Mouse (Mus musculus) gastrocnemius, adult 2 months (tissue): ENCODE measurements around the gene Cadps. TPM values are rescaled to one million over a fixed set of nuclear protein-coding genes. Genes with fewer than 3 reads are reported as not detected.

Experiments used
- DNase-seq: peaks from one replicate; pipeline ENCODE4 v3.0.0; 2022
- H3K27ac ChIP-seq: fragments of 200-600 bp; 2 replicates; pipeline ENCODE4 v1.8.1; 2022; ENCODE audit warnings: mild to moderate bottlenecking
- H3K4me3 ChIP-seq: fragments of 200-600 bp; 2 replicates; pipeline ENCODE4 v1.8.1; 2022; ENCODE audit warnings: mild to moderate bottlenecking, moderate library complexity
- CTCF ChIP-seq: fragments of 200-600 bp; IDR thresholded peaks from 2 replicates; pipeline ENCODE4 v1.8.1; 2022; ENCODE audit warnings: antibody characterized with exemption, mild to moderate bottlenecking, moderate library complexity
- intact Hi-C: fragments of 180-260 bp; cut with DNase I; formaldehyde crosslinking; loops from one replicate; pipeline ENCODE4 v1.15.1; 2025
- total RNA-seq, 2 experiments: library from RNA; stranded (reverse); gene quantifications; 2 replicates each; pipeline ENCODE4 v1.2.3; 2021

Gene Cadps
- total RNA-seq, 2 experiments from 2014 or later = 0.06 to 0.20 TPM

DNA sequence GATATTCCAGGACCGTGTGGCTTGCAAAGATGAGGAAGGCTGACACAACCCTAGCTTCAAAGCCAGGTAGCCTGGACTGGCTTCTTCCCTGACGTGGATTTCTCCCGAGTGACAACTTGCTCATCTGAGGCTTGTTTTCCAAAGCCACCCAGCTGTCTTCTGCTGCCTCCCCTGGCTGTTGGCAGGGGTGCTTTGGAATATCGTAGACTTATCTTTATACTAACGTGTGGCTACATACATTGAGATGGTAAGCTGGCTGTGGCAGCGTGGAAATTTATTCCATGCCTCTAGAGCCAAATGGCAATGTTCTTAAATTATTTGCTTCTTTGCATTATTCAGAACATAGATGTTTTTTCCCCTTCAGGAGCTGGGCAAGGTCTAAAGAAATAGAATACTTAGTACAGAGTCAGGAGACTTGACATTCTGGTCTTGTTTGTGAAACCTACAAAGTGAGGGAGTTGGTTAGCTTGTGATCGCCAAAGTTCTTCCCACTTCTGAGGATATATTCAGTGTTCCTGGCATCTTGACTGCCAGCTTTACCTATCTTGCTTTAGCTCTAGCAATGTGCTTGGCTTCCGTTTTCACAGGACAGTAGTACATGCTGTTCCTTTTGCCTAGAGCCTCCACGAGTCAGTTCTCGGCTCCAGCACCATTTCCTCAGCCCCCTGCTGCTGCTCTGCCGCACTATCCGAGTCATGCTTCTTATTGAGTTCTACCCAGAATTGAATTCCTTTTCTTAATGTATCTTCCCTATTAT, 318.5 kb downstream of the Cadps start:
- Histone ChIP-seq H3K4me3 (no peak overlapping the region), H3K27ac (no peak overlapping the region)
- DNase-seq = no peak
- intact Hi-C loops = no loop called here
- TF ChIP-seq CTCF = no peak

DNA sequence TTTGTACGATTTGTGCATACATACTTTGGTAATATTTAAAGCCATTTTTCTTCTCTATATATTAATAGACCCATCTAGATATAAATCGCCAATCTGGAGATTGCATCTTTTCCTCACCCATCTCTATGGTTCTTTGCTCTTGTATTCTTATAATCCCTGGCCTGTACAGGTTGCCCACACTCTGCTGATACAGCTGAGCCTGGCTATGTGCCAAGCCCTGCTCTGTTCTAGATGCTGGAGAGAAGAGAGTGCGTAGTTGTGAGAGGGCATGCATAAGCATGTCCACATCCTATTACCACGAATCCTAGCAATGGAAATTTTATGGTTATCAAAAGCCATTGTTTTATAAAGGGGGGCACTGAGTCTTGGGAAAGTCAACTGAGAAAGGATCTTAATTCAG, 360.7 kb downstream of the Cadps start:
- intact Hi-C loops = no loop called here
- DNase-seq = no peak
- Histone ChIP-seq H3K4me3 (no peak overlapping the region), H3K27ac (no peak overlapping the region)
- no peak for TF ChIP-seq CTCF

DNA sequence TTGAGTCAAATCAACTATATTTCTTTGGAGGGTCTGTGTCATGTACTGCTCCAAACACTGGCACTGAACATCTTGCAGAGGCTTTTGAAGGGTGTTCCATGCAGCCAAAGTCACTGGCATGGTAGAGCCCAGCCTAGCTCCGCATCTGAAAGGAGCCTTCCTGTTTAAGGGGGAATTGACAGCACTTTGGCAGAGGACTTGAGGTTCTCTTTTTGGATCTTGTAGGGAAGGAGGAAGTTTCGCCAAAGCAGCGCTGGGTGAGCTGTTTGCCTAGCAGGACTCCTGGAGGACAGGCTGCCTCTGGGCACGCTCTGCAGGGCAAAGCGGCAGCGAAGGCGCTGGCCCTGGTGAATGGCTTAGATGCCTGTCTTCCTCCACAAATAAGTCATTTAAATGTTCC, 363.2 kb downstream of the Cadps start:
- H3K27ac ChIP-seq = no peak overlapping the region
- no peak overlapping the region for H3K4me3 ChIP-seq
- intact Hi-C loops = no loop called here
- no peak for DNase-seq
- no peak for TF ChIP-seq CTCF

DNA sequence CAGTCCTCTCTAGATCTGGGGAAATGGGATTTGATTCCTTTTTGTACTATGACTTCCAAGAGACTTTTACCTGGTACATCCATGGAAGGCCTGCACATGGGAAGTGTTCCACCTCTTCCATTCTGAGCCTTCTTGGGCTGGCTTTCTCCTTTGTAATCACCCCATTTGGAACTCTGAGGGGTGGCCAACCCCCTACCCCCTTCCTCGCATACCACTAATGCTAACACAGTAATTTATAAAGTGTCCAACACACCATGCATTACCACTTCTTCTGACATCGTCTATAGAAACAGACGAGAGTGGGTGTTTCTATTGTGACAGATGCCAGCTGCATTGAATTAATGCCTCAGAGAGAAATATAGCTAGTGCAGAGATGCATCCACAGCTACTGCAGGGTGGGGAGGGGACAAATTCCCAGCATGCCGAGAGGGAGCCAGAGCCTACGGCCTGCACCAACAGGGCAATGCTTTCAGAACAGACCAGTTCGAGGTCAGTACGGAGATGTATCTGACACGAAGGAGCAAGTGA, 367.8 kb downstream of the Cadps start:
- H3K4me3 ChIP-seq = no peak overlapping the region
- intact Hi-C loops = no loop called here
- H3K27ac ChIP-seq = no peak overlapping the region
- DNase-seq = no peak
- TF ChIP-seq CTCF = no peak

DNA sequence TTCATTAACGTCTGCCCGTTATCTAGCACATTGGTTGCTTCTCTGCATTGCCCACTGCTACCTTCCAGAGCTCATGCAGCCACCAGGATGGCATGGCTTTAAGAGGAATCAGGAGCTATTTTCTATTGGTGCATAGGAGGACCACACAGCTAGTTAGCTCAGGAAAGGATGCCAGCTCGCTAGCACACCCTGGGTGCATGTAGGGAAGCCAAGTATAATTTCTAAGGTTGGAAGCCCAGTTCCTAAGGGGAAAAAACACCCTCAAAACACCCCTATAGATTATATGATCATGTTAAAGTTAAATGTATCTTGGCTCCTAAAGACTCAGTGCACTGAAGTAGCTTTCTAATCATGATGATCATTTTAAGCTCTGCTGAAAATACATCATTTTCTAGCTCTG, 372.1 kb downstream of the Cadps start:
- TF ChIP-seq CTCF = no peak
- no peak overlapping the region for H3K27ac ChIP-seq
- intact Hi-C loops = no loop called here
- DNase-seq = no peak
- H3K4me3 ChIP-seq = no peak overlapping the region

DNA sequence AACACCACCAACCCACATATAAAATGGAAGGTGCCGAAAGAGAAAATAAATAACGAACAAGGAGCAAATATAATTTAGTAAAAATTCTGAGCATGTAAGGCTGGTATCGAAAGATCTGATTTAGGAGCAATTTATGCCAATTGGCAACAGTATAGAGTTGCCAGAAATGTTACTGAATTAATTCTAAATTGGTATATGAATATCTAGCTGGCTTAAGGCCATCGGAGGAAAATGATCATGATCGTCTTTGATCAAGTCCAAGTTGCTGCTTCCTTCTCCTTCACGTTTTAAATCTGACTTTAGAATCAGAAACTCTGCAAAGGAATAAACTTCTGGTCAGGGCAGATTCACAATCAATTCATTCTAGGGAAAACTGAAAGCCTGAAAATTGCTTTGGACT, 374.0 kb downstream of the Cadps start:
- no peak for TF ChIP-seq CTCF
- intact Hi-C loops = no loop called here
- DNase-seq = no peak
- Histone ChIP-seq H3K27ac (no peak overlapping the region), H3K4me3 (no peak overlapping the region)

DNA sequence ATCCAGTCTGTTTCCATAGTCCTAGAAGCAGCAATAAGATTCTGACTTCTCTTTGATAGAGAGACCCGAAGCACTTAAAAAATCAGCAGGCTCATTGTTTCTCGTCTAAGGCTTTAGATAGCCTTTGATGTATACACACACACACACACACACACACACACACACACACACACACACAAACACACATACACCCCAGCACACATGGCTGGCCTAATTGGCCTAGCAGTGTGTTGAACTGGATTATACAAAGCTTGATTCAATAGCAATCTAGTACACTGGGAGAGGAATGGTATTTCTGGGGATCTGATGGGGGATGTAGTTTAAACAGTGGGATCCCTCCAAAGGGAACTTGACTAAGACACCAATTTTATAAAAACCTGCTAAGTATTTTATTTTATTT, 381.9 kb downstream of the Cadps start:
- no peak for DNase-seq
- TF ChIP-seq CTCF = no peak
- intact Hi-C loops = no loop called here
- H3K4me3 ChIP-seq = no peak overlapping the region
- H3K27ac ChIP-seq = no peak overlapping the region

DNA sequence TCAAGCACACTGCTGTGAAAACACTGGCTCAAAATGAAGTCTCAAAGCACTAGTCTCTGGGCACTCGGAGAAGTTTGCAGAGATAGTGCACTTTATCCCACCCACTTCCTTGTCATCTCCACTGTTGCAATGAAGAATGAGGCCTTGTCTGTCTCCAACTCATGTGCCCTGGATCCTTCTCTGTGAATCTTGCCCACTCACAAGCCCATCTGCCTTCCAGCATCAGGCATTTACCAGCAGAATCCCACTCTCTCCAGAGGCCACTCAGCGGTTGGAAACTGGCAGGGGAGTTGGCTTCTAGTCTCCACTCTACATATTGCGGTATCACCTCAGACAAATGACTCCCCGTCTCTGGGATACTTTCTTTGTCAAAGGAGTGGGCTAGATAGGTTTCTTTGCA, 384.9 kb downstream of the Cadps start:
- no peak overlapping the region for H3K4me3 ChIP-seq
- no peak for DNase-seq
- intact Hi-C loops = no loop called here
- TF ChIP-seq CTCF = no peak
- H3K27ac ChIP-seq = no peak overlapping the region

DNA sequence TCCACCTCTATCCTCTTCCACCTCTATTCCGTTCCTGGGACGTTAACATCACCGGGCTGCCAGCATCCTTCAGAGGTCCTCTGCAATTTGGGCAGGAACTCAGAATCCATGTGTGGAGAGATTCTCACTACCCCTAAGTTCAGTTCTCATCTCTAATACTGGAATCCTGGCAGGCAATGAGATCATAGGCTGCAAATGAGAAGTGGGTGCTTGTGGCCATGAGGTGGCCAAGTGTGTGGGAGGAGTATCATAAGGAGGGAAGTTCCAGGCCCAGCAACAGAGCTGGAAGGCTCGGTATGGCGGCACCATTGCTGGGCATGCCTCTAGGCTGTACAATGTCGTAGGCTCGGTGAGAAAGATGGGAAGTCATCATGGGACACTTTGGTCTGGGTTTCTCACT, 385.5 kb downstream of the Cadps start:
- Histone ChIP-seq H3K27ac (no peak overlapping the region), H3K4me3 (no peak overlapping the region)
- no peak for TF ChIP-seq CTCF
- no peak for DNase-seq
- intact Hi-C loops = no loop called here

DNA sequence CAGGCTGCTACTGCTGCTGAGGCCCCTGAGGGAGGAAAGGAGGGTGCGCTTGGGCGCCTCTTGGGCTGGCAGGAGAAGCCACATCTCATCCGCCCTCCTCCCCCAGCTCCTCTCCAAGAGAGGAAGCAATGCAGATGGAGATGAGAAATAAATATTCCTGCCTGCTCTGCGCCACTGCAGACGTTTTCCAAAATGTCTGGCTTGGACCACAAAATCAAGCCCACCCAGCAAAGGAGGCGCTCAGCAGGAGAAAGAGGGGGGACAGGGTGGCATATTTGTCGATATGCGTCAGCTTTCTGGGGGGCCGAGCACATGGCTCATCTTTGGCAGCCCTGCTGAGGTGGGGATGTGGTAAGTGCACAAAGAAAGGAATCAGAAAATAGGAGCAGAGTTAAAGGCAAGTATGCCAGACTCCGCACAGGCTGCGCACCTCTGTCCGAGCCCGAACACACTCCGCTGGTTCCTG, 385.9 kb downstream of the Cadps start:
- intact Hi-C loops = no loop called here
- no peak for TF ChIP-seq CTCF

DNA sequence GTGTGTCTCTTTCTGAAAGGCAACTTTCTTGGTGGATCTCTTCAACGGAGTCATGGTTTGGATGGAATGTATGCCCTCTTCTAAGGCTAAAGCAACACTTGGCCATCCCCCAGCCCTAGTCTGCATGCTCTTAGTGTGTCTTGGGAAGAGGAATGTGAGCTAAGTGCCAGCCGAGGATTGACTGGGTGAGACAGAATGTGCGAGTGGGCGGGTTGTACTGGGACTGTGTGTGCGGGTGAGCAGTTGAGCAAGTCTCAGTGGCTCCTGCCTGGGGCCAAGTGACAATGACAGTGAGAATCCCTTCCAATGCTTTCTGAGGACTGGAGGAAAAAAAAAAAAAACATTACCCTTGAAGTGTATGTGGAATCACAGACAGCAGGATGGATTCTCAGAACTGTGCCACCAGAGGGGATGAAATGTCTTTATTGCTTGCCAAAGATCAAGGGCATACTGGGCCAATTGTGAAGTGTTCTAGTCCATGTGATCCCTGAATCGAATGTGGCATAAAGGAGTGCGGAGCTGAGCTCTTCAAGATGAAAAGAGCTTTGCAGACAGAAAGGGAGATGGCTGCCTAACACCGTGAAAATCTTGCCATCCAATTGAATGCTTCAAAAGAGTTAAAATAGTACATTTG, 394.7 kb downstream of the Cadps start:
- no peak for TF ChIP-seq CTCF
- intact Hi-C loops = no loop called here
- Histone ChIP-seq H3K4me3 (no peak overlapping the region), H3K27ac (no peak overlapping the region)
- no peak for DNase-seq

More for the DNA sequence above, 385.9 kb downstream of the Cadps start:
- no peak for DNase-seq
- Histone ChIP-seq H3K4me3 (no peak overlapping the region), H3K27ac (no peak overlapping the region)

DNA sequence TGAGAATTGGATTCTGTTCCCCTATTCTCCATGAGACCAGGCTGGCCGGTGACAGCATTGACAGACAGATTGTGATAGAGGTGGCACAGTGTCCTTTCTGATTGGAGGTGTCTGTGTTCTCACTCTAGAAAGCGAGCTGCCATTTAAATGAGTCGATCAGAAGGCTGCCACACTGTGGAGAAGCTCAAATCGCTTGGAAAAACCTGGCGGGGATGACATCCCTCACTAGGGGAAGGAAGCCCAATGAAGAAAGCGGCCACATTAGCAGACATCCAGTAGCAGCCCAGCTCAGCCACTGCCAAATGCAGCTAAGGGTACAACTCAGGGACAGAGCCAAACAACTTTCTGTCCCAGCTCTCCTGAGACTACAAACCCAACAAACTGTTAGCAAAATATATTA, 397.6 kb downstream of the Cadps start:
- intact Hi-C loops = no loop called here
- Histone ChIP-seq H3K27ac (no peak overlapping the region), H3K4me3 (no peak overlapping the region)
- TF ChIP-seq CTCF = no peak
- no peak for DNase-seq

DNA sequence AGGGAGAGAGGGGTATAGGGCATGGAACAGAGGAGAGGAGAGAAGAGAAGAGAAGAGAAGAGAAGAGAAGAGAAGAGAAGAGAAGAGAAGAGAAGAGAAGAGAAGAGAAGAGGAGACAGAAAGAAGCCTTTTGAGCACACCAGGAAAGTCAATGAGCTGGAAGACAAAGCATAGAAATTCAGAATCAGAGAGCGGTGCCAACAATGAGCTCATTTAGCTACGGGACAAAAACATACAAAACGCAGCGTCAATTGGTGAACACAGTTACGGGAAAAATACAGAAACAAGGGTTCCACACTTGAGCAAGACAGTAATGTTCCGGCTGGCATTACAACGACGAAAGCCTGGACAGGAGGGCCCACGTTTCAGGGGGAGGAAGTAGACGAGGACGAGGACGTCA, 412.6 kb downstream of the Cadps start:
- no peak for TF ChIP-seq CTCF
- no peak overlapping the region for H3K27ac ChIP-seq
- DNase-seq = no peak
- H3K4me3 ChIP-seq = no peak overlapping the region
- intact Hi-C loops = no loop called here

DNA sequence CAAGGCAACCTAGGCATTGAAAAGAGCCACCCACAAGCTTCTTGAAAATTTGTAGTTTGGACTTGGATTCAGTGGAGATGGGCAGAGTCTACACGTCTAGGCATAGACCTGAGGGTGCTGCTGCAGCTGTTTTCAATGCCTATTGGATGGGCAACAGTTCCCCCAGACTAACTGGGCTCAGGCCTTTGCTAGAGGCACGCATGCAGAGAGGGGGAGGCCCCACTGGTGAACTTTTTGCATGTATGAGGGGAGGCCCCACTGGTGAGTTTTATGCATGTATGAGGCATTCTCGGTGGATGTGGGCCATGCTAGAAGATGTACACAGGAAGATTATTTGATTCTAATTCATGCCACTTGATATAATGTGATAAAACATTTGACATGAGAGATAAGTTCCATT, 413.1 kb downstream of the Cadps start:
- TF ChIP-seq CTCF = no peak
- no peak for DNase-seq
- Histone ChIP-seq H3K27ac (no peak overlapping the region), H3K4me3 (no peak overlapping the region)
- intact Hi-C loops = no loop called here
